8 mouse cellular contexts compared by ENCODE assay signal in genomic region chr5:149247047-149247904, GRCm38 (mm10). TPM values are rescaled to one million over a fixed set of nuclear protein-coding genes. Genes with fewer than 3 reads are reported as not detected.
DNase-seq lines count a peak whose midpoint lies in the region; ATAC-seq and TF ChIP-seq lines count a peak whose summit lies in the region.

No protein-coding gene starts in this region.

- TF ChIP-seq POLR2A in spleen, adult 2 months (IDR thresholded peaks at IDR 0.05; ENCODE audit: low read depth, low read length) = no peak
- TF ChIP-seq POLR2A in small intestine, adult 2 months (IDR thresholded peaks at IDR 0.05; ENCODE audit: low read depth, low read length) = no peak

- ATAC-seq in cerebellum, adult (ENCODE audit: insufficient number of reproducible peaks, low FRiP score, low TSS enrichment) = no peak
- ATAC-seq in hindbrain, postnatal 0 days = peak; percentile 24; the same call in 1 of the 2 replicates
- ATAC-seq in kidney, embryonic 15.5 days (replicated peaks; ENCODE audit: low FRiP score) = no peak; the same call in 1 of the 2 replicates

- peak; percentile 25 for DNase-seq in cerebellum, adult 11 months
- DNase-seq in spleen, adult 2 months (ENCODE audit: low read depth in 1 of 2, low spot score in 2 of 2) = no peak
- no peak for DNase-seq in spleen, postnatal 14 days (ENCODE audit: low spot score in 2 of 2)
- peak; percentile 19 for DNase-seq in hindbrain, postnatal 0 days (ENCODE audit: low spot score)
- no peak for DNase-seq in frontal cortex, postnatal 10 days (ENCODE audit: low spot score in 2 of 2)

- H3K27ac ChIP-seq in spleen, adult 2 months (ENCODE audit: insufficient read depth, low read length) = peak overlapping the region; percentile 27; the same call in 1 of the 2 replicates
- 0 out of 2 replicates have a peak overlapping the region, but pooled peaks have one; percentile 7 for H3K27ac ChIP-seq in hindbrain, postnatal 0 days
- H3K27ac ChIP-seq in small intestine, adult 2 months (ENCODE audit: insufficient read depth, low read depth, low read length) = 0 out of 2 replicates have a peak overlapping the region, but pooled peaks have one; percentile 34
- no peak overlapping the region for H3K27ac ChIP-seq in kidney, embryonic 15.5 days

- peaks cover 13% of the 10 kb centered on the region; the same call in 1 of the 2 replicates for H3K4me1 ChIP-seq in spleen, adult 2 months (ENCODE audit: control insufficient read depth, insufficient read depth, insufficient read length)
- H3K4me1 ChIP-seq in hindbrain, postnatal 0 days (ENCODE audit: insufficient read depth, low read length) = peaks cover 4% of the 10 kb centered on the region; the same call in 1 of the 2 replicates
- peaks cover 16% of the 10 kb centered on the region for H3K4me1 ChIP-seq in small intestine, adult 2 months (ENCODE audit: control insufficient read depth, insufficient read depth, insufficient read length, low read length)
- H3K4me1 ChIP-seq in kidney, embryonic 15.5 days = peaks cover 15% of the 10 kb centered on the region

- no peak overlapping the region for H3K4me3 ChIP-seq in spleen, adult 2 months (ENCODE audit: extremely low read depth, insufficient read depth, insufficient read length)
- no peak overlapping the region for H3K4me3 ChIP-seq in hindbrain, postnatal 0 days (ENCODE audit: low read length)
- peak overlapping the region; percentile 42 for H3K4me3 ChIP-seq in small intestine, adult 2 months (ENCODE audit: low read depth, low read length)
- no peak overlapping the region for H3K4me3 ChIP-seq in kidney, embryonic 15.5 days (replicated peaks)

- no peaks in the 10 kb centered on the region for H3K27me3 ChIP-seq in spleen, adult 2 months (ENCODE audit: control insufficient read depth, insufficient read depth, low read length)
- no peaks in the 10 kb centered on the region for H3K27me3 ChIP-seq in hindbrain, postnatal 0 days (ENCODE audit: insufficient read depth, low read length)
- no peaks in the 10 kb centered on the region for H3K27me3 ChIP-seq in small intestine, adult 2 months (ENCODE audit: control insufficient read depth, insufficient read depth, low read length)
- no peaks in the 10 kb centered on the region for H3K27me3 ChIP-seq in kidney, embryonic 15.5 days

- H3K36me3 ChIP-seq in spleen, adult 2 months (ENCODE audit: control insufficient read depth, insufficient read depth, low read length) = no peaks in the 10 kb centered on the region
- H3K36me3 ChIP-seq in hindbrain, postnatal 0 days (ENCODE audit: insufficient read depth, low read length) = no peaks in the 10 kb centered on the region
- H3K36me3 ChIP-seq in small intestine, adult 2 months (ENCODE audit: control insufficient read depth, insufficient read depth, low read length) = no peaks in the 10 kb centered on the region
- H3K36me3 ChIP-seq in kidney, embryonic 15.5 days = no peaks in the 10 kb centered on the region

- WGBS in spleen, adult 2 months = 26% methylated on average over 20 of the region's 20 CpGs
- 32% methylated on average over 20 of the region's 20 CpGs for WGBS in hindbrain, postnatal 0 days
- 9% methylated on average over 20 of the region's 20 CpGs for WGBS in small intestine, adult 2 months
- 42% methylated on average over 19 of the region's 20 CpGs for WGBS in kidney, embryonic 15.5 days

- H3K9ac ChIP-seq in hindbrain, postnatal 0 days (replicated peaks; ENCODE audit: low read length) = no peak overlapping the region
- no peak overlapping the region for H3K9ac ChIP-seq in kidney, embryonic 15.5 days

- no peaks in the 10 kb centered on the region for H3K9me3 ChIP-seq in hindbrain, postnatal 0 days (ENCODE audit: low read length)
- no peaks in the 10 kb centered on the region for H3K9me3 ChIP-seq in kidney, embryonic 15.5 days (replicated peaks)

- peak overlapping the region; percentile 5; the same call in 1 of the 2 replicates for H3K4me2 ChIP-seq in hindbrain, postnatal 0 days (ENCODE audit: low read depth, low read length)
- H3K4me2 ChIP-seq in kidney, embryonic 15.5 days = no peak overlapping the region

- no peak for TF ChIP-seq CTCF in spleen, adult 2 months (IDR thresholded peaks at IDR 0.05; ENCODE audit: extremely low read depth, insufficient read depth, insufficient read length, insufficient replicate concordance)
- no peak for TF ChIP-seq CTCF in hindbrain, postnatal 0 days (IDR thresholded peaks at IDR 0.05; ENCODE audit: low read depth)
- no peak for TF ChIP-seq CTCF in small intestine, adult 2 months (IDR thresholded peaks at IDR 0.05; ENCODE audit: extremely low read depth, insufficient read length, insufficient replicate concordance, low read depth, low read length)

RNA-seq across cellular contexts. Expression of gene Alox5ap, which starts 17.3 kb away (rescaled TPM):
- 62.6 and 67.4 TPM in 2 replicates for polyA plus RNA-seq in spleen, adult 2 months (2012; rRNA removed)
- 5.7 and 6.6 TPM in 2 replicates for total RNA-seq in hindbrain, postnatal 0 days (2014; rRNA removed)
- 10.7 and 14.4 TPM in 2 replicates for polyA plus RNA-seq in hindbrain, postnatal 0 days (2015; fragmentation: Nextera tagmentation; extraction: Ambion mirVana)
- polyA plus RNA-seq in small intestine, adult 2 months (2012; rRNA removed) = 12.3 and 21.8 TPM in 2 replicates
- polyA plus RNA-seq in kidney, embryonic 15.5 days (2015; fragmentation: Nextera tagmentation; extraction: Ambion mirVana) = 12.4 and 13.3 TPM in 2 replicates

Comparison
In these comparisons a context has a peak if more than half of its experiments do, and no peak if none do; other contexts are left out.
1. DNase-seq: peak in cerebellum, adult 11 months (single experiment) and hindbrain, postnatal 0 days (single experiment); none in spleen, adult 2 months (0 of 2), spleen, postnatal 14 days (0 of 2) and frontal cortex, postnatal 10 days (0 of 2).